Mouse (Mus musculus) yolk sac, embryonic 10.5 days (tissue): Measurements from ENCODE around the gene Olfr394.
"Not testable (repeated sequence)": the region's sequence is repeated elsewhere in the genome, so short reads cannot be mapped to it uniquely, and the experiment has no call there.

Experiments
- DNase-seq: peaks from one replicate; pipeline ENCODE4 v3.0.0-alpha.2; 2017; ENCODE audit warnings: low spot score

Olfr394 gene

GRCm38 (mm10) chr11:73890671-73891070, at the start of gene Olfr394:
TSS of gene Olfr394 (minus strand) at chr11:73890771.
- no peak for DNase-seq

- no peak for DNase-seq
Observed at GRCm38 (mm10) chr11:73936377-73936776, 45.8 kb upstream of the Olfr394 start, which contains the start of gene Olfr23. TSS of gene Olfr23 (plus strand) at chr11:73936677.

DNA sequence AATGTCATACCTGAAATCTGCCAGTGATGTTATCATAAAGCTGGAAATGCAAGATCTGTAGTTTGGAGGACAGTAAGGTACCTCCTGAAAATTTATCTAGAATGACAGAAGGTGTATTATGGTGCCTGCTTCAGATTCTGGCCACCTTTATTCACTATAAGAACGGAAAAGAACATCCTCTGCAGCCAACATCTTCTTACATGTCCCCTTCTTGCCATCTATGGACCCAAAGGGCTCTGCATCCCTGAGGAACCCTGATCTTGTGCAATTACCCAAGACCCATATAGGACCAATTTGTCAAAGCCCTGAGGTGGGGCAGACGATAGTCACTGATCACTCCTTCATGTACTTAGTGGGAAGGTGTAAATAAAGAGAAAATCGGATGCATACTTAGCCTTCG, 18.6 kb upstream of the Olfr394 start, which contains the start of gene Olfr395:
Gene Olfr395, minus strand, starts transcription at position 101 of the 400 bp plus-strand sequence.
- not testable (repeated sequence) for DNase-seq

DNA sequence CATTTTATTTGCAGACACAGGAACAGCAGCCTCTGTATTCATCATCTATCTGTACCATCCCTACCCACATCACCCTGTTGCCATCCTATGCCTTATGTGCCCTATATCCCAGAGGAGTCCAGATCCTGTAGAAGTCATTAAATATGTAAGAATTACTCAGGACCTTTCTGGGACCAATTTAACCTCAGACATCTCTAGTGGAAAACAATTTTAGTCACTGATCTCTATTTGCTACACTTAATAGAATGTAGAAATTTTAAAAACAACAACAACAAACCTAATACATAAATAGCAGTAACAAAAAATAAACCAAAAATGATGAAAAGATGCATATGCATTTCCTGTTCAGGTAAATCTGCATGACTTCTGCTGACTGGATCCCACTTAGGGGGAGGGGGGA, 39.2 kb downstream of the Olfr394 start, which contains the start of gene Olfr393:
Gene Olfr393, minus strand, starts transcription at position 101 of the 400 bp plus-strand sequence.
- no peak for DNase-seq
